Mouse (Mus musculus) hindbrain, embryonic 16.5 days (tissue): ENCODE data around the gene M1ap. TPM values are rescaled to one million over a fixed set of nuclear protein-coding genes. Genes with fewer than 3 reads are reported as not detected.
A peak's percentile ranks its signal among the peaks of the same experiment; 100 is the strongest.

Source experiments
- ATAC-seq: fragments of 200-750 bp; cut with Nextera tagmentation; 2 replicates; pipeline ENCODE4 v1.8.0; 2017; ENCODE audit warnings: moderate TSS enrichment, moderate library complexity
- H3K27ac ChIP-seq: fragments of 300-500 bp; sonication (generic); 2 replicates; pipeline ENCODE4 v1.5.1; 2014; ENCODE audit warnings: low read depth, mild to moderate bottlenecking, control low read depth, low read length, moderate library complexity
- H3K27me3 ChIP-seq: fragments of 300-500 bp; sonication (generic); replicated peaks from 2 replicates; pipeline ENCODE4 v1.6.1; 2014; ENCODE audit warnings: low read length; ENCODE audit not compliant: control insufficient read depth, insufficient read depth
- H3K36me3 ChIP-seq: fragments of 300-500 bp; sonication (generic); 2 replicates; pipeline ENCODE4 v1.6.1; 2014; ENCODE audit warnings: mild to moderate bottlenecking, low read length, moderate library complexity, mixed read lengths; ENCODE audit not compliant: control insufficient read depth, insufficient read depth
- H3K4me1 ChIP-seq: fragments of 300-500 bp; sonication (generic); 2 replicates; pipeline ENCODE4 v1.6.1; 2014; ENCODE audit warnings: low read depth, low read length; ENCODE audit not compliant: control insufficient read depth, insufficient read depth
- H3K4me2 ChIP-seq: fragments of 300-500 bp; sonication (generic); 2 replicates; pipeline ENCODE4 v1.6.1; 2014; ENCODE audit warnings: mild to moderate bottlenecking, low read length, control low read depth, moderate library complexity
- H3K4me3 ChIP-seq: fragments of 300-500 bp; sonication (generic); 2 replicates; pipeline ENCODE4 v1.5.1; 2014; ENCODE audit warnings: mild to moderate bottlenecking, low read length, control low read depth, moderate library complexity
- H3K9ac ChIP-seq: fragments of 300-500 bp; sonication (generic); 2 replicates; pipeline ENCODE4 v1.6.1; 2014; ENCODE audit warnings: low read depth, mild to moderate bottlenecking, control low read depth, low read length, moderate library complexity
- H3K9me3 ChIP-seq: fragments of 300-500 bp; sonication (generic); 2 replicates; pipeline ENCODE4 v1.6.1; 2014; ENCODE audit warnings: mild to moderate bottlenecking, low read length, moderate library complexity; ENCODE audit not compliant: control insufficient read depth
- WGBS: fragments of 180-500 bp; shearing (Covaris S2); extraction: QIAGEN DNeasy Blood & Tissue Kit; methylation state at CpG from one replicate; pipeline ENCODE4 v1.1.7; 2014; 5-methylcytosine and 5-hydroxymethylcytosine counted together
- polyA plus RNA-seq: library from polyadenylated mRNA; unstranded; fragments of >200 nt; fragmentation: Nextera tagmentation; extraction: Ambion mirVana; gene quantifications from 2 replicates; pipeline ENCODE4 v1.2.1, GENCODE M21; 2015

M1ap gene
- polyA plus RNA-seq, 1 experiment from 2014 or later = not detected

DNA sequence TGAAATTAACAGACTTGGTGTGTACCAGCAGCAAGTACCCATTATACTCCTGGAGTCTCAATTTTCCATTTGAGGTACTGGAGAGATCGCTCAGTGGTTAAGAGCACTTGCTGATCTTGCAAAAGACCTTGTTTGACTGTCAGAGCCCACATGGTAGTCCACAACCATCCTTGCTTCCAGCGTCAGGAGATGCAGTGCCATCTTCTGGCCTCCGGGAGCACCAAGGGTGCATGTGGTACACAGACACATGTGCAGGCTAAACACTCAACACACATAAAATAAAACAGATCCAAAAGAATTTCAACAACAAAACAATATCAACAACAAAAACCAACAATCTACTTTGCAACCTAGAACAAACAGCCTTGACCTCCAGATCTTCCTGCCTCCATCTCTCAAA is 21.7 kb upstream of the M1ap start:
- peaks cover 13% of the 10 kb centered on the region for H3K36me3 ChIP-seq
- no peak overlapping the region for H3K4me3 ChIP-seq
- no peak overlapping the region for H3K4me2 ChIP-seq
- no peaks in the 10 kb centered on the region for H3K4me1 ChIP-seq
- ATAC-seq = no peak
- no peaks in the 10 kb centered on the region for H3K9me3 ChIP-seq
- H3K27ac ChIP-seq = no peak overlapping the region
- 57% methylated on average over 3 of the region's 3 CpGs for WGBS
- H3K27me3 ChIP-seq = no peaks in the 10 kb centered on the region
- no peak overlapping the region for H3K9ac ChIP-seq

DNA sequence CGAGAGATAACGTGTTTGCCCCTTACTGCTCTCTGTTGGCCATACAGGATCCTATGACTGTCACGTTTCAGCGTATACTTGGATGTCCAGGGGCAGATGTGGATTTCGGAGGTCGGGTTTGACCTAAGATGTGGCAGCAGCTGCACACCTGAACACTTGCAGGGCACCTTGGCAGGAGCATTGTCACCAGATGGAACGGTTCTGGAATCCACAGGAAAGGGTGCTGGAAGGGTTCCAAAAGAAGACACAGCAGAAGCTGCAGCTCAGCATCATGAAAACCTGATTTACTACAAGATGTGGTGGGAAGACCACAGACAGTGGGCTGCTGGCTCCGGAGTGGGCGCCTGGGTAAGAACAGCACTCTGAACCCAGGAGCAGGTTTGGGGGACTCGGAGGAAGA is 20.6 kb upstream of the M1ap start:
- H3K9ac ChIP-seq = no peak overlapping the region
- H3K4me2 ChIP-seq = no peak overlapping the region
- peaks cover 14% of the 10 kb centered on the region for H3K36me3 ChIP-seq
- H3K9me3 ChIP-seq = no peaks in the 10 kb centered on the region
- peak; percentile 37; the same call in 1 of the 2 replicates for ATAC-seq
- no peak overlapping the region for H3K4me3 ChIP-seq
- H3K27ac ChIP-seq = 0 out of 2 replicates have a peak overlapping the region, but pooled peaks have one; percentile 40
- WGBS = 82% methylated on average over 10 of the region's 10 CpGs
- no peaks in the 10 kb centered on the region for H3K27me3 ChIP-seq
- no peaks in the 10 kb centered on the region for H3K4me1 ChIP-seq

DNA sequence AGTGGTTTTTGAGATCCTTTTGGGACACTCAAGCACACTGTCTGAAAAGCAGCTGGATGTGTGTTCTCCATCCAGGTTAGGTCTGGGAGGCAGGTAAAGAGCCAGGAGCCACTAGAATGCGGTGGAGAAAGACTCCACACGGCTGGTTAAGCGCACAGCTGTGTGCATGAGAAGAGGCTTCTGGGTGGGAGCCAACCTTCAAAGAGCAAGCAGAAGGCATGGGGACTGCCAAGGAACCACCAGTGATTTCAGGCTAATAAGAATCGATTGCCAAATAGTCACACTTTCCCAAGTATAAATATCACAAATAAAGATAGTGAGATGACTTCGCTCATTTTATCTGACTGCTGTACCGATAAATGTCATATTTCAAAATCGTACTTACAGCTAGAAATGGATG is 20.2 kb upstream of the M1ap start:
- Histone ChIP-seq H3K36me3 (peaks cover 15% of the 10 kb centered on the region), H3K9ac (no peak overlapping the region), H3K4me3 (no peak overlapping the region), H3K27ac (0 out of 2 replicates have a peak overlapping the region, but pooled peaks have one; percentile 40), H3K4me1 (no peaks in the 10 kb centered on the region), H3K27me3 (no peaks in the 10 kb centered on the region), H3K4me2 (no peak overlapping the region), H3K9me3 (no peaks in the 10 kb centered on the region)
- peak; percentile 69; the same call in 1 of the 2 replicates for ATAC-seq
- 78% methylated on average over 7 of the region's 7 CpGs for WGBS

DNA sequence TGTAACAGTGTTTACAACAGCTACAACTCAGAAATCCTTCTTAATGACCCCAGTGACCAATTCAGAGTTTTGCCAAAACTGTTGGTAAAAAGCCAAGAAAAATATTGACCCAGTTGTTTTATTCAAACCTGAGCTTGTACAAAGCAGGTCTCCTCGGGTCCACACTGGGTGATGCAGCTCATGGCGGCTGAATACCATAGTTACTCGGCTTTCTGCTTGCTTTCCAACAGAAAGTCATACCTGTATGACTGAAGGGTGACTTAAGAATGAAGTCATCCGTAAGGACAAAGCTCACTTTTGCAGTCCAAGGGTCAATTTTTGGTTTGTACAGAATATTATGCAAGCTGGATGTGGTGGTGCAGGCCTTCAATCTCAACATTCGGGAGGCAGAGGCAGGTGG is 19.1 kb upstream of the M1ap start:
- peaks cover 20% of the 10 kb centered on the region for H3K36me3 ChIP-seq
- no peak for ATAC-seq
- no peak overlapping the region for H3K4me2 ChIP-seq
- no peaks in the 10 kb centered on the region for H3K4me1 ChIP-seq
- no peak overlapping the region for H3K4me3 ChIP-seq
- H3K27ac ChIP-seq = no peak overlapping the region
- H3K9me3 ChIP-seq = no peaks in the 10 kb centered on the region
- 87% methylated on average over 5 of the region's 5 CpGs for WGBS
- H3K27me3 ChIP-seq = no peaks in the 10 kb centered on the region
- no peak overlapping the region for H3K9ac ChIP-seq

DNA sequence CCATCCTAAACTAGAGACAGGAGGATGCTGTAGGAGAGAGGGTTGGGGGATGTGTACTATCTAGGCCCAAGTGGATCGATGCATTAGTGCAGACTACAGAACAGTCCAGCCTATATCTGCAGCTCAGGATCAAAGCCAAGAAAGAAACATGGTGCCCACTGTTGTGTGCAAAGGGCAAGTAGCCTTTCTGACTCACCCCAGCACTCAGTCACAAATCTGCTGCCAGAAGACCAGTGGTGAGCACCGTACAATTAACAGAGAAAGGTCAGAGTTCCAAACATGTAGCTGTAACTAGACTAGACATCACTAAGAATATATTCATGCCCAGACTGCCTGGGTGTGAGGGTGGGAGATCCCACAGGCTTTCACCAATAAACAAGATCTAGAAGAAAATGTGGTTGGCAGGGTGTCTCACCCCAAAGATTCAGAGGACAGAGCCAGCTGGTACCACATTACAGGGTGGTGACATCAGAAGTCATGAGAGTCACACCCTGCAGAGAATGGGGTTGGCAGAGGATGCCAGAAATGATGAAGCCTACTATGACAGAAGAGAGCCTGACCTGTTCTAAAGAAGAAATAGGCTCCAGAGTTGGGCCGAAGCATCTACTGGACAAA is 12.0 kb upstream of the M1ap start:
- no peak overlapping the region for H3K4me2 ChIP-seq
- no peaks in the 10 kb centered on the region for H3K27me3 ChIP-seq
- no peak overlapping the region for H3K4me3 ChIP-seq
- no peak overlapping the region for H3K27ac ChIP-seq
- no peak for ATAC-seq
- peaks cover 22% of the 10 kb centered on the region for H3K36me3 ChIP-seq
- H3K4me1 ChIP-seq = no peaks in the 10 kb centered on the region
- WGBS = 90% methylated on average over 3 of the region's 3 CpGs
- H3K9ac ChIP-seq = no peak overlapping the region
- no peaks in the 10 kb centered on the region for H3K9me3 ChIP-seq

DNA sequence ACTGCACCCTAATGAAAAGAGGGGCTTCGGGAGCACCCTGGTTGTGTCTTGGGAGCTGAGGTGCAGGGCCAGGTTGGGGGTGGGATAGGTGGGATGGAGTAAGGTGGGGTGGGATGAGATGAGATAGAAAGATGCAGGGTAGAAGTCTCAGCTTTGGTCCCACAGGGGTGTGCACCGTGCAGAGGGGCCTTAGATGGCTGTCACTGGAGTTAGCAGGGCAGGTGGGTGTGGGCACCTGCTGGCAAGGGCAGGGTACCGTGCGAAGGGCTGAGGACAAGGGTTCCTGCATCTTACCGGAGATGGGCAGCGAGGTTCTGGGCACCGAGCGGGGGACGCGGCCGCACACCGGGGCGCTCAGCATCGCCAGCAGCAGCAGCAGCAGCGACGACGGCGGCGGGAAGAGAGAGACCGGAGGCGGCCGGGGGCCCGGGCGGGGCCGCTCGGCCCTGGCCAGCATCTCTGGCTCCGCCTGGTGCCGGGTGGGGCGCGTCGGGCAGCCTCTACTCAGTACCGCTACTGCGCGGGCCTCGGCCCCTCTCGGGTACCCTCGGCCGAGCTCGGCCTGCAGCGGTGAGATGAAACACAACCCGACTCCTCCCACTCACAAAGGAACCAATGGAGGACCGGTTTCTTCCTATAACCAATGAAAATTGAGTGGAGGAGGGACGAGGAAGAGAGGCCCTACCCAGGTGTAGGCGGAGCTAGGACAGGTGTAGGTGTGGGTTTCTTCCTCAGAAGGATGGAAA is 7.4 kb upstream of the M1ap start, which contains the start of gene Sema4f:
Gene Sema4f, minus strand, starts transcription at position 603 of the 746 bp plus-strand sequence.
- peak within 1 kb of the TSS; percentile 80 for H3K4me3 ChIP-seq
- ATAC-seq = peak; percentile 100
- no peaks in the 10 kb centered on the region for H3K4me1 ChIP-seq
- H3K9ac ChIP-seq = peak within 1 kb of the TSS; percentile 86
- H3K27me3 ChIP-seq = no peaks in the 10 kb centered on the region
- no peaks in the 10 kb centered on the region for H3K9me3 ChIP-seq
- peaks cover 9% of the 10 kb centered on the region for H3K36me3 ChIP-seq
- peak within 1 kb of the TSS; percentile 75 for H3K27ac ChIP-seq
- 4% methylated on average over 28 of the region's 44 CpGs for WGBS
- peak within 1 kb of the TSS; percentile 73 for H3K4me2 ChIP-seq

DNA sequence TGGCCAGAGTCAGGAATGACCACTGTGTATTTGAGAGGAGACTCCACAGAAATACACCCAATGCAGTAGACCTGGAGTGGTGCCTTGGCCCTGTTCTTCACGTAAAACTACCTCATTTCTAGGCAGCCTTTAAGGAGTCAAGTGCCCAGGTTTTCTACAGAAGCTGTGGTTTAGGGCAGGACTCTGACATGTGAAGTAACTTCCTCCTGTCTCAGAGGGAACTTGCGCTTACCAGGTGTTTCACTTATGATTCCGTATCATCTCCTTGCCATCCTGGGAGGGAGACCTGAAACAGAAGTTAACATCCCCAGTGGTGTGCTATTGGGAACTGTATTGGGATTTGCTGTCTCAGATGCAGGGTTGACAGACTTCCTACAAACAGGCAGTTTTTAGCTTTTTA is 5.9 kb upstream of the M1ap start:
- no peaks in the 10 kb centered on the region for H3K4me1 ChIP-seq
- no peak for ATAC-seq
- no peaks in the 10 kb centered on the region for H3K36me3 ChIP-seq
- no peak overlapping the region for H3K9ac ChIP-seq
- H3K4me3 ChIP-seq = no peak overlapping the region
- WGBS = 84% methylated on average over 3 of the region's 3 CpGs
- no peaks in the 10 kb centered on the region for H3K27me3 ChIP-seq
- H3K4me2 ChIP-seq = no peak overlapping the region
- H3K9me3 ChIP-seq = no peaks in the 10 kb centered on the region
- no peak overlapping the region for H3K27ac ChIP-seq

DNA sequence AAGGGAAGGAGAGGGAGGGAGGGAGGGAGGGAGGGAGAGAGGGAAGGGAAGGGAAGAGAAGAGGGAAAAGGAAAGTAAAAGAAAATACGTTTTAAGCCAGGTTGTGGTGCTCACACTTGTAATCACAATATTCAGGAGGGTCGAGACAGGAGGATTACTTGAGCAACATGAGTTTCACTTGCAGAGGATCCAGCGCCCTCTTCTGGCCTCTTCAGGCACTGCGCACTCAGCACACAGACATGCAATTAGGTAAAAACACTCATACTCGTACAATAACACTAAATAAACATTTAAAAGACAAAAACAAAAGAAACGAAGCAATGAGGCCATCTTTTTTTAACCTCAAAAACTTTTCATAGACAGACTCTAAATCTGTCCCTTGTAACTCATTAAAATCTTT is 952 bp upstream of the M1ap start:
- ATAC-seq = no peak

DNA sequence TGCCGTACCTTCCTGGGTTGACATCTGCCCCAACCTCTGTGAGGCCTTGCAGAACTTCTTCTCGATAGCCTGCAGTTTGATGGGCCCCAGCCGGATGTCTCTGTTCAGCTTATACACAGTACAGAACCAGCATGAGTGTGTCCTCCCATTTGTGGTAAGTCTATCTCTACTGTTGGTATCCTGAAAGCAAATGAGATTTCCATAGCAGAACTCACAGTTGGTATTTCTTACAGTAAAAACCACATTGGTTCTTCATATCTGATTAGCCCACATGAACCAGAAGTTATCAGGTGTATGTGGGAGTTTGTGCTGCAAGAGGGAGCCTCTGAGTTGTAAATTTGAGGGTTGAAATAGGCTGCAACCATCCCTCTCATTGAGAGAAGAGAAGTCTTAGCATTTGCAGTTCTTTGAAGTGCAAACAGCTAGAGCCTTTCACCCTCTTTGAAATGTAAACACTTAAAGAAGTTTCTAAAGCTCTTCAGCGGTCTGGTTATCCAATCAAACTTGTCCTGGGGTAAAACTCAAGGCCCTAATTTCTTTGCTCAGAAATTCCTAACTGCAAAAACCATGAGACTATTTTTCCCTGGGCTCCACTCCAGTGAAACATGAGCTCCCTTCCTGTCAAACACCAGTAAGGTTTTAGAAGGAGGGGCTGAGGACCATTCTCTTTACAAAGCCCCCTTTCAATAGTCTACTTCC is 10.0 kb downstream of the M1ap start:
- ATAC-seq = no peak
- H3K4me1 ChIP-seq = no peaks in the 10 kb centered on the region
- H3K4me2 ChIP-seq = no peak overlapping the region
- no peak overlapping the region for H3K27ac ChIP-seq
- WGBS = 63% methylated on average over 4 of the region's 4 CpGs
- no peak overlapping the region for H3K9ac ChIP-seq
- H3K36me3 ChIP-seq = no peaks in the 10 kb centered on the region
- no peaks in the 10 kb centered on the region for H3K9me3 ChIP-seq
- no peaks in the 10 kb centered on the region for H3K27me3 ChIP-seq
- no peak overlapping the region for H3K4me3 ChIP-seq

More for the DNA sequence above, 952 bp upstream of the M1ap start:
- Histone ChIP-seq H3K9me3 (no peaks in the 10 kb centered on the region), H3K4me3 (no peak overlapping the region), H3K4me1 (no peaks in the 10 kb centered on the region), H3K27ac (no peak overlapping the region), H3K27me3 (no peaks in the 10 kb centered on the region), H3K36me3 (no peaks in the 10 kb centered on the region), H3K4me2 (no peak overlapping the region), H3K9ac (no peak overlapping the region)
- 54% methylated on average over 6 of the region's 6 CpGs for WGBS
